Mouse (Mus musculus): ENCODE results near the gene Ccnt1.

DNA sequence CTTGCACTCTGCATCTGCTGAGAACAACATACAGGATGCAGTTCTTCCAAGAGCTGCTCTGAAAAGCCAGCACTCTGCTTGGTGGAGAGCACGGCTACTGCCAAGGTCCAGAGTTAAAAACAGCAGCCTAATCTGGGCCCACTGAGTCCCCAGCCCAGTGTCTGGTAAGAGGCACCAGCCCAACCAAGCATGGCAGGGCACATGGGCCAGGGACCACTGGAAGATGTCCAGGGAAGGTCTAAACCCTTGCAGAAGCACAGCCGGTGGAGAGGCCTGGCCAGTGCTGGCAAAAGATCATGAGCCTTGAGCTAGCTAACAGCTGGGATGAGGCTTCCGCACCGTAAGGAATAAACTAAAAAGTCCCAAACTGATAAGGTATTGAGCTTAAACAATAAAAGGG lies 14.8 kb downstream of the Ccnt1 start:
- TF ChIP-seq CTCF (IDR thresholded peaks at IDR 0.05; ENCODE audit: borderline replicate concordance, control insufficient read depth, extremely low read depth, insufficient read depth, low read length, poor library complexity) (no peak), POLR2A (IDR thresholded peaks at IDR 0.05; ENCODE audit: control insufficient read depth, extremely low read depth, insufficient read depth, low read length, poor library complexity) (no peak)
